Mouse (Mus musculus) limb, embryonic 14.5 days (tissue): Measurements from ENCODE around the gene Bmp8b. TPM values are rescaled to one million over a fixed set of nuclear protein-coding genes. Genes with fewer than 3 reads are reported as not detected.

ENCODE experiments used
- ATAC-seq: fragments of 200-750 bp; cut with Nextera tagmentation; 2 replicates; pipeline ENCODE4 v1.8.0; 2017; ENCODE audit warnings: low read depth, moderate number of reproducible peaks, moderate TSS enrichment; ENCODE audit not compliant: low FRiP score
- DNase-seq: peaks from one replicate; pipeline ENCODE4 v3.0.0-alpha.2; 2015; ENCODE audit warnings: low spot score
- H3K27ac ChIP-seq: fragments of 300-500 bp; sonication (generic); replicated peaks from 2 replicates; pipeline ENCODE4 v1.5.1; 2014; ENCODE audit warnings: low read depth, mild to moderate bottlenecking, low read length, moderate library complexity, mixed read lengths
- H3K27me3 ChIP-seq: fragments of 300-500 bp; sonication (generic); 2 replicates; pipeline ENCODE4 v1.6.1; 2014; ENCODE audit warnings: low read length, mixed read lengths; ENCODE audit not compliant: control insufficient read depth, insufficient read depth
- H3K36me3 ChIP-seq: fragments of 300-500 bp; sonication (generic); 2 replicates; pipeline ENCODE4 v1.6.1; 2014; ENCODE audit warnings: mild to moderate bottlenecking, low read length, moderate library complexity, mixed read lengths; ENCODE audit not compliant: control insufficient read depth, insufficient read depth
- H3K4me1 ChIP-seq: fragments of 300-500 bp; sonication (generic); 2 replicates; pipeline ENCODE4 v1.6.1; 2014; ENCODE audit warnings: antibody characterized with exemption, low read length, mixed read lengths; ENCODE audit not compliant: control insufficient read depth, insufficient read depth
- H3K4me2 ChIP-seq: fragments of 300-500 bp; sonication (generic); replicated peaks from 2 replicates; pipeline ENCODE4 v1.6.1; 2014; ENCODE audit warnings: low read depth, mild to moderate bottlenecking, low read length, moderate library complexity; ENCODE audit not compliant: severe bottlenecking
- H3K4me3 ChIP-seq: fragments of 300-500 bp; sonication (generic); replicated peaks from 2 replicates; pipeline ENCODE4 v1.5.1; 2014; ENCODE audit warnings: low read length
- H3K9ac ChIP-seq: fragments of 300-500 bp; sonication (generic); 2 replicates; pipeline ENCODE4 v1.6.1; 2014; ENCODE audit warnings: mild to moderate bottlenecking, low read depth, low read length, moderate library complexity; ENCODE audit not compliant: severe bottlenecking
- H3K9me3 ChIP-seq: fragments of 300-500 bp; sonication (generic); 2 replicates; pipeline ENCODE4 v1.6.1; 2016; ENCODE audit warnings: low read length; ENCODE audit not compliant: control insufficient read depth
- POLR2A ChIP-seq: fragments of 200-500 bp; IDR thresholded peaks from 2 replicates; pipeline ENCODE4 v1.8.0; 2012; ENCODE audit warnings: inconsistent platforms, mild to moderate bottlenecking, moderate library complexity, borderline replicate concordance; ENCODE audit not compliant: insufficient read depth, insufficient read length; ENCODE audit errors: extremely low read depth
- WGBS: fragments of 180-500 bp; shearing (Covaris S2); extraction: QIAGEN DNeasy Blood & Tissue Kit; methylation state at CpG from one replicate; pipeline ENCODE4 v1.1.7; 2014; 5-methylcytosine and 5-hydroxymethylcytosine counted together
- polyA plus RNA-seq, 2 experiments: library from polyadenylated mRNA; depleted of rRNA in 1 of 2; stranded (reverse) in 1 of 2; unstranded in 1 of 2; fragments of >200 nt; fragmentation: Nextera tagmentation in 1 of 2; extraction: Ambion mirVana in 1 of 2; gene quantifications; 2 replicates each; pipeline versions ENCODE4 v1.2.1 to v1.2.3; 2012 to 2014

Bmp8b gene
- polyA plus RNA-seq, 2 experiments: 1.3 to 1.5 TPM

DNA sequence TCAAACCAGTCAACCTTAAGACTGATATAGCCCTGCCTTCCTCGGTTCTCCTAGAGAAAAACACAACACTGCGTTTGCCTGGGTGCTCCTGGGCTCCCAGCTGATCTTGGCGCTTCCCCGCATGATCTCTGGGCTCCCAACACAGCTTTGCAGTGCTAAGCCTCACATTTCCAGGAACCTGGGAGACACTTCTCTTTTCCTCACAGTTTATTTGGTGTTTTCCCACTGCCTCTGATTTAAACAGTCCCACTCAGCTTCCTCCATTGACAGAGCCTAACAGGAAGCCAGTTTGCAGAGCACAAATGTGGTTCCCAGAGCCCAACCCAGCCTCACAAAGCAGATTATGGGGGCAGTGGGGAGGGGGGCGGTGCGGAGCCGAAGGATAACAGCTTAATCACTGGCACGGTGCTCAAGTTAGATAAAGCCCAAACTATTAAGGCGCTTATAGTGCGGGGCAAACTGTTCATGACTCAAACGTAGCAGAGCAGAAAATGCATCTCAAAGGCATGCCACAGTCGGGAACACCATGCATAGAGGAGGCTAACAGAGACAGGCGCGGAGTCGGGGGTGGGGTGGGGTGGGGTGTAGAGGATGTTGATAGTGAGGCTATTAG lies 57.4 kb downstream of the Bmp8b start:
- Histone ChIP-seq H3K9me3 (no peaks in the 10 kb centered on the region), H3K9ac (peak overlapping the region; percentile 7; the same call in 1 of the 2 replicates), H3K27me3 (no peaks in the 10 kb centered on the region), H3K4me1 (no peaks in the 10 kb centered on the region), H3K36me3 (no peaks in the 10 kb centered on the region), H3K4me2 (peak overlapping the region; percentile 20; the same call in 1 of the 2 replicates), H3K27ac (no peak overlapping the region), H3K4me3 (no peak overlapping the region)
- WGBS: 16% methylated on average over 15 of the region's 15 CpGs
- ATAC-seq: no peak
- TF ChIP-seq POLR2A: no peak
- DNase-seq: no peak

DNA sequence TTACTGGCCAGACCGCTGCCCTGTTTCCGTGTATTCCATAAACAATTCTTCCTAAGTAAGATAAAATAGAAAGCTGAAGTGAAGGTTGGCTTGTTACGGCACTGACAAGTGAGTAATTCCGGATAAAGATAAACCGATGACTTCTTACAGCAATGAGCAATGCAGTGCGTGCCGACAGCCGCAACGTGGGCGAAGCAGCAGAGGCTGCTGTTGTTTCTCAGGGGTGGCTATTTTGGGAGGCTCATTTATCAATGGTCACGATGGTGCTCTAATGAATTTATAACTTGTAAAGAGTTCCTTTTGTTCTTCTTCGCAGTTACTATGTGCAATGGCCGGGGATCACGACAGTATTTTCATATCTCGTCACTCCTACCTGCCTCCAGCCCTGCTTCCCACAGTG lies 59.2 kb downstream of the Bmp8b start:
- Histone ChIP-seq H3K27ac (no peak overlapping the region), H3K4me3 (no peak overlapping the region), H3K4me2 (no peak overlapping the region), H3K9ac (no peak overlapping the region), H3K9me3 (0 out of 2 replicates have a peak, but pooled peaks cover 3% of the 10 kb centered on the region), H3K27me3 (no peaks in the 10 kb centered on the region), H3K36me3 (no peaks in the 10 kb centered on the region), H3K4me1 (no peaks in the 10 kb centered on the region)
- no peak for ATAC-seq
- no peak for DNase-seq
- WGBS: 85% methylated on average over 15 of the region's 15 CpGs
- no peak for TF ChIP-seq POLR2A

GRCm38 (mm10) chr4:123171811-123172210 lies 66.8 kb downstream of the Bmp8b start:
- TF ChIP-seq POLR2A: no peak
- H3K4me2 ChIP-seq: no peak overlapping the region
- H3K27ac ChIP-seq: no peak overlapping the region
- H3K4me1 ChIP-seq: no peaks in the 10 kb centered on the region
- no peak for DNase-seq
- no peak overlapping the region for H3K9ac ChIP-seq
- H3K4me3 ChIP-seq: no peak overlapping the region
- H3K36me3 ChIP-seq: no peaks in the 10 kb centered on the region
- no peak for ATAC-seq
- 0 out of 2 replicates have a peak, but pooled peaks cover 9% of the 10 kb centered on the region for H3K9me3 ChIP-seq
- no peaks in the 10 kb centered on the region for H3K27me3 ChIP-seq

Other genes with a start within 250 kb of the Bmp8b start
- 86.6 and 95.8 TPM in 2 replicates for gene Cap1, start 219.1 kb upstream of the Bmp8b start, polyA plus RNA-seq (2012; rRNA removed)
- 68.0 and 73.5 TPM in 2 replicates for gene Cap1, start 219.1 kb upstream of the Bmp8b start, polyA plus RNA-seq (2014; fragmentation: Nextera tagmentation; extraction: Ambion mirVana)
- 13.1 and 16.4 TPM in 2 replicates for gene Mfsd2a, start 144.0 kb upstream of the Bmp8b start, polyA plus RNA-seq (2012; rRNA removed)
- gene Mfsd2a, start 144.0 kb upstream of the Bmp8b start, polyA plus RNA-seq (2014; fragmentation: Nextera tagmentation; extraction: Ambion mirVana): 9.1 and 9.3 TPM in 2 replicates
- gene Mycl, start 109.5 kb upstream of the Bmp8b start, polyA plus RNA-seq (2012; rRNA removed): 24.6 and 26.2 TPM in 2 replicates
- 39.2 and 41.1 TPM in 2 replicates for gene Mycl, start 109.5 kb upstream of the Bmp8b start, polyA plus RNA-seq (2014; fragmentation: Nextera tagmentation; extraction: Ambion mirVana)
- 13.7 and 15.0 TPM in 2 replicates for gene Trit1, start 88.6 kb upstream of the Bmp8b start, polyA plus RNA-seq (2012; rRNA removed)
- gene Trit1, start 88.6 kb upstream of the Bmp8b start, polyA plus RNA-seq (2014; fragmentation: Nextera tagmentation; extraction: Ambion mirVana): 18.9 and 20.1 TPM in 2 replicates
- gene Oxct2b, start 11.1 kb downstream of the Bmp8b start, polyA plus RNA-seq (2012; rRNA removed): 0.35 and 0.41 TPM in 2 replicates
- 0.33 TPM in 1 of 2 replicates, not detected in the other for gene Oxct2b, start 11.1 kb downstream of the Bmp8b start, polyA plus RNA-seq (2014; fragmentation: Nextera tagmentation; extraction: Ambion mirVana)
- 46.0 and 57.6 TPM in 2 replicates for gene Ppie, start 34.8 kb downstream of the Bmp8b start, polyA plus RNA-seq (2012; rRNA removed)
- gene Ppie, start 34.8 kb downstream of the Bmp8b start, polyA plus RNA-seq (2014; fragmentation: Nextera tagmentation; extraction: Ambion mirVana): 93.9 and 96.4 TPM in 2 replicates
- 0.12 and 0.34 TPM in 2 replicates for gene Hpcal4, start 78.1 kb downstream of the Bmp8b start, polyA plus RNA-seq (2012; rRNA removed)
- gene Hpcal4, start 78.1 kb downstream of the Bmp8b start, polyA plus RNA-seq (2014; fragmentation: Nextera tagmentation; extraction: Ambion mirVana): 0.26 and 1.1 TPM in 2 replicates
- 0.05 TPM in 1 of 2 replicates, not detected in the other for gene Nt5c1a, start 96.3 kb downstream of the Bmp8b start, polyA plus RNA-seq (2012; rRNA removed)
- not detected in 2 replicates for gene Nt5c1a, start 96.3 kb downstream of the Bmp8b start, polyA plus RNA-seq (2014; fragmentation: Nextera tagmentation; extraction: Ambion mirVana)
- gene Heyl, start 128.4 kb downstream of the Bmp8b start, polyA plus RNA-seq (2012; rRNA removed): 8.9 and 11.1 TPM in 2 replicates
- gene Heyl, start 128.4 kb downstream of the Bmp8b start, polyA plus RNA-seq (2014; fragmentation: Nextera tagmentation; extraction: Ambion mirVana): 9.6 and 13.2 TPM in 2 replicates
- gene Pabpc4, start 157.2 kb downstream of the Bmp8b start, polyA plus RNA-seq (2012; rRNA removed): 147 and 207 TPM in 2 replicates
- 57.2 and 59.1 TPM in 2 replicates for gene Pabpc4, start 157.2 kb downstream of the Bmp8b start, polyA plus RNA-seq (2014; fragmentation: Nextera tagmentation; extraction: Ambion mirVana)
- gene Oxct2a, start 218.5 kb downstream of the Bmp8b start, polyA plus RNA-seq (2012; rRNA removed): 0.20 and 0.21 TPM in 2 replicates
- not detected in 2 replicates for gene Oxct2a, start 218.5 kb downstream of the Bmp8b start, polyA plus RNA-seq (2014; fragmentation: Nextera tagmentation; extraction: Ambion mirVana)
- 1.4 and 1.6 TPM in 2 replicates for gene Bmp8a, start 238.1 kb downstream of the Bmp8b start, polyA plus RNA-seq (2012; rRNA removed)
- 1.8 and 1.9 TPM in 2 replicates for gene Bmp8a, start 238.1 kb downstream of the Bmp8b start, polyA plus RNA-seq (2014; fragmentation: Nextera tagmentation; extraction: Ambion mirVana)